Mouse (Mus musculus): ENCODE data around the gene Dnm3. TPM values are rescaled to one million over a fixed set of nuclear protein-coding genes. Genes with fewer than 3 reads are reported as not detected.

Dnm3 gene
- polyA plus RNA-seq, 1 experiment from 2014 or later, result 3.3 TPM

DNA sequence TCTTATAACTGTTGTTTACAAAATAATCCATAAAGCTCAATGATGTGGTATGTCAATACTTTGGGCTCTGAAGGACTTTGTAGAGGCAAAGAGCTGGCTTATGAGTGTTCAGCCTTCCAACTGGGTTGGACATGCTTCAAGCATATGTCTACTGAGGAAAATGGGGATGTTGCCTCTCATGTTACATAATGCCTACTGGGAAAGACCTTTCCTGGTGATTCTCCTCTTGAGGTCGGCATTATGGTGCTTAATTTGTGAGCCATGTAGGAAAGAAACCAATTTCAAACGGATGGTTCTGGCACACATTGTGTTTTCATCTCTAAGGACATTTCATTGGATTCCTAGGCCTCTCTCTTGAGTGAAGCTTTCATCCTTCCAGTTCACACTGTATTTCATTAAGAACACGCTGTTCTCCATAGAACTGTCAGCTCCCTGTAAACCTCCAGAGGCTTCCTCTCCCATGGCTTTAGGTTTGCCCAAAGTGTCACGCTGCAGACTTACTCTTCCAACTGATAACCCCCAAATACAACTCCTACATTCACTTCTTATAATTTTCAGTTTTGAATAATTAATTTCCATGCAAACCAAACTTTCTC, 370.7 kb downstream of the Dnm3 start:
- Histone ChIP-seq H3K9me3 (ENCODE audit: control insufficient read depth, low read length) (no peaks in the 10 kb centered on the region), H3K4me1 (replicated peaks; ENCODE audit: control insufficient read depth, insufficient read depth, low read length) (no peaks in the 10 kb centered on the region), H3K4me2 (no peak overlapping the region), H3K4me3 (ENCODE audit: low read depth, low read length) (no peak overlapping the region), H3K27ac (ENCODE audit: low read depth, low read length) (no peak overlapping the region), H3K36me3 (ENCODE audit: control insufficient read depth, insufficient read depth, low read length) (no peaks in the 10 kb centered on the region), H3K27me3 (replicated peaks; ENCODE audit: control insufficient read depth, insufficient read depth, low read length) (no peaks in the 10 kb centered on the region), H3K9ac (ENCODE audit: low read depth, low read length) (no peak overlapping the region)
- DNase-seq (ENCODE audit: low spot score), result no peak
- 83% methylated on average over 4 of the region's 4 CpGs for WGBS
- ATAC-seq (replicated peaks; ENCODE audit: low FRiP score), result no peak

- peaks cover 2% of the 10 kb centered on the region; the same call in 1 of the 2 replicates for H3K4me1 ChIP-seq (replicated peaks; ENCODE audit: control insufficient read depth, insufficient read depth, low read length)
- H3K4me3 ChIP-seq (ENCODE audit: low read depth, low read length), result no peak overlapping the region
- 90% methylated on average over 10 of the region's 10 CpGs for WGBS
- H3K9me3 ChIP-seq (ENCODE audit: control insufficient read depth, low read length), result no peaks in the 10 kb centered on the region
- DNase-seq (ENCODE audit: low spot score), result no peak
- no peak overlapping the region for H3K9ac ChIP-seq (ENCODE audit: low read depth, low read length)
- H3K4me2 ChIP-seq, result no peak overlapping the region
- no peak overlapping the region for H3K27ac ChIP-seq (ENCODE audit: low read depth, low read length)
- no peak for ATAC-seq (replicated peaks; ENCODE audit: low FRiP score)
- H3K36me3 ChIP-seq (ENCODE audit: control insufficient read depth, insufficient read depth, low read length), result no peaks in the 10 kb centered on the region
- H3K27me3 ChIP-seq (replicated peaks; ENCODE audit: control insufficient read depth, insufficient read depth, low read length), result no peaks in the 10 kb centered on the region
These were observed 376.6 kb downstream of the Dnm3 start for GRCm38 (mm10) chr1:162100961-162101830.

GRCm38 (mm10) chr1:162100033-162100820, 377.6 kb downstream of the Dnm3 start:
- H3K27me3 ChIP-seq (replicated peaks; ENCODE audit: control insufficient read depth, insufficient read depth, low read length), result no peaks in the 10 kb centered on the region
- WGBS, result 69% methylated on average over 7 of the region's 7 CpGs
- H3K9ac ChIP-seq (ENCODE audit: low read depth, low read length), result no peak overlapping the region
- peaks cover 2% of the 10 kb centered on the region; the same call in 1 of the 2 replicates for H3K4me1 ChIP-seq (replicated peaks; ENCODE audit: control insufficient read depth, insufficient read depth, low read length)
- H3K4me3 ChIP-seq (ENCODE audit: low read depth, low read length), result no peak overlapping the region
- H3K27ac ChIP-seq (ENCODE audit: low read depth, low read length), result no peak overlapping the region
- H3K9me3 ChIP-seq (ENCODE audit: control insufficient read depth, low read length), result no peaks in the 10 kb centered on the region
- H3K36me3 ChIP-seq (ENCODE audit: control insufficient read depth, insufficient read depth, low read length), result no peaks in the 10 kb centered on the region
- DNase-seq (ENCODE audit: low spot score) (no peak), ATAC-seq (replicated peaks; ENCODE audit: low FRiP score) (no peak)
- H3K4me2 ChIP-seq, result no peak overlapping the region

DNA sequence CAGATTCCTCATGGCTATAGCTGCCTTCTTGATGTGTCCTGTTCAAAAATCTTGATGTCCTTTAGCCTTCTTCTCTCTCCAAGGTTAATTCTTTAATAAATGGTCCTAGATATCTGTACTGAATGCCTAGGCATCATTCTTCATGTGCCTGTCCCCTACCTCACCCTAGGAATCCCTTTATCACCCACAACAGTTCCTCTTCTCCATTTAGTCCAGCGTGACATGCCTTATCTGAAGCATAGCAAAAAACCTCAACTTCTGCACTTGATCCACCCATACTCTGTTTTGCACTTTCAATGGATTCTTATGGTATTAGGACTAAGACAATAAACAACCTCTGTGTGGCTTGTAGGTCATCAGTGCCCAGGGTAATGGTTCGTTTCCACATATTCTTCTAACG, 378.6 kb downstream of the Dnm3 start:
- no peak overlapping the region for H3K9ac ChIP-seq (ENCODE audit: low read depth, low read length)
- peak; percentile 73 for ATAC-seq (replicated peaks; ENCODE audit: low FRiP score)

DNA sequence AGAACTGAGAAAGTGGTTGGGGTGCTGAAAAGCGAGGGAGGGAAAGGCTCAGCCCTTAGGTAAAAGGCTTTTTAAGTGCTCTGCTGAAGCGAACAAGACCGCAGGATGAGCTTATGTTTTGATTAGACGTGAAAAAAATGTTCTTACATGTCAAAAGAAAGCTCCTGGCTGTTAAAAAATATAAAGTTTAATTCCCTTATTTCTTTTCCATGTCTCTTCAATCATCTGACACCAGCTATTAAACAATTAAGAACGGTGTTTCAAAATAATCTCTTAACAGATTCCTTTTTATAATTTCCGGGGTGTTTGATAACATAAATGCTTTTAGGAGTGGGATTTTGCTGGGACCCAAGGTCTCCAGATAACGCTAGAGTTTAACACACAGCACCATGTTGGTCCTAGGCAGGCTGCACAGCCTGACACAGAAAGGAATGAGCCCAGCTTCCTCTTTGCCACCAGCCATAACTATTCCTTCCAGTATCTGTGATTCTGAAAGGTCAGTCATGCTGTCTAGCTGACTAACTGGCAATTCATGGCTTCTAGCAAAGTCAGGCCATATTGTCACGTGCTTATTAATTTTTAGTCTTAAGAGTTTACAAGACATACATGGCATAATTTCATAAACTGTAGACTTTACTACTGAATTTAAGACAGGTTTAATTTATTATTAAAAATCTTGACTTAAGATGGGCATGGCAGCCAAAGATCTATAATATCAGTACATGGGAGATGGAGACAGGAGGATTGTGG, 383.1 kb downstream of the Dnm3 start:
- H3K4me3 ChIP-seq (ENCODE audit: low read depth, low read length), result no peak overlapping the region
- peak overlapping the region; percentile 25; the same call in 1 of the 2 replicates for H3K27ac ChIP-seq (ENCODE audit: low read depth, low read length)
- WGBS, result 63% methylated on average over 8 of the region's 8 CpGs
- ATAC-seq (replicated peaks; ENCODE audit: low FRiP score) (no peak), DNase-seq (ENCODE audit: low spot score) (no peak)
- no peaks in the 10 kb centered on the region for H3K36me3 ChIP-seq (ENCODE audit: control insufficient read depth, insufficient read depth, low read length)
- no peaks in the 10 kb centered on the region for H3K9me3 ChIP-seq (ENCODE audit: control insufficient read depth, low read length)
- no peak overlapping the region for H3K4me2 ChIP-seq
- H3K27me3 ChIP-seq (replicated peaks; ENCODE audit: control insufficient read depth, insufficient read depth, low read length), result no peaks in the 10 kb centered on the region
- no peak overlapping the region for H3K9ac ChIP-seq (ENCODE audit: low read depth, low read length)
- H3K4me1 ChIP-seq (replicated peaks; ENCODE audit: control insufficient read depth, insufficient read depth, low read length), result no peaks in the 10 kb centered on the region; the same call in 1 of the 2 replicates

More for the DNA sequence above, 378.6 kb downstream of the Dnm3 start:
- 41% methylated on average over 3 of the region's 3 CpGs for WGBS
- no peak for DNase-seq (ENCODE audit: low spot score)
- no peaks in the 10 kb centered on the region for H3K36me3 ChIP-seq (ENCODE audit: control insufficient read depth, insufficient read depth, low read length)
- peaks cover 2% of the 10 kb centered on the region; the same call in 1 of the 2 replicates for H3K4me1 ChIP-seq (replicated peaks; ENCODE audit: control insufficient read depth, insufficient read depth, low read length)
- H3K4me3 ChIP-seq (ENCODE audit: low read depth, low read length), result no peak overlapping the region
- H3K27ac ChIP-seq (ENCODE audit: low read depth, low read length), result no peak overlapping the region
- no peak overlapping the region for H3K4me2 ChIP-seq
- no peaks in the 10 kb centered on the region for H3K27me3 ChIP-seq (replicated peaks; ENCODE audit: control insufficient read depth, insufficient read depth, low read length)
- H3K9me3 ChIP-seq (ENCODE audit: control insufficient read depth, low read length), result no peaks in the 10 kb centered on the region

DNA sequence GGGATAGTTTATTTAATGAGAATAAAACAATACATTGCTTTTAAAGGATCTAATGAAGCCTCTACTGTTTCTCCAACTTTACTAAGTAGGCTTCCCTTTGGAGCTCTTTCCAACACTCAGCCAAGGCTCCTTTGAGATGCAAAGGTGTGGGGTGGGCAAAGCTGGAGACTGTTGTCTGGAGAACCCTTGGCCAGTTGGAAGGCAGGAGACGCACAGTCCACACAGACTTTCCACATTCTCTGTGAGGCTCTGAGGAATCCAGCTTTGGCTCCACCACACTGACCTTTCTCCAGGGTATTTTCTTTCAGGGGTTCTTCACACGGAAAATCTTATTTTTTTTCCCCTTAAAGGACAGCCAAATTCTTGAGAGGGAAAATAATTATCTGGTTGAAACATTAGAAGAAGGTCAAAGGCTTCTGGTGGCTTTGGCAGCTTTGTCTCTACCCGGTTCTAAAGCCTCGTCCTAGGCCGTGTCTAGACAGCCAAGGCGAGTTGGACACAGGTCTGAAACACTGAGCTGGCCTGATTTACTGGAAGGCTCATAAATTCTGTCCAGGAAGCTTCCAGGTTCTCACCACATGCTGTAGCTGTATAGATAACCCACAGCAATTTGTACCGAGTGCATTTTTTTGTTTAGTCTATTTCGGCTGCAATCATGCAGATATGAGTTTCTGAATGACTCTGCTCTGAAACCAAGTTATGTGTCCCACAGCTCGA, 383.9 kb downstream of the Dnm3 start:
- WGBS, result 54% methylated on average over 9 of the region's 9 CpGs
- H3K4me3 ChIP-seq (ENCODE audit: low read depth, low read length), result no peak overlapping the region
- H3K9ac ChIP-seq (ENCODE audit: low read depth, low read length), result no peak overlapping the region
- peak overlapping the region; percentile 55; the same call in 1 of the 2 replicates for H3K27ac ChIP-seq (ENCODE audit: low read depth, low read length)
- no peak for DNase-seq (ENCODE audit: low spot score)
- ATAC-seq (replicated peaks; ENCODE audit: low FRiP score), result 0 out of 2 replicates have a peak, but pooled peaks have one; percentile 20
- H3K4me2 ChIP-seq, result no peak overlapping the region
- no peaks in the 10 kb centered on the region for H3K27me3 ChIP-seq (replicated peaks; ENCODE audit: control insufficient read depth, insufficient read depth, low read length)
- no peaks in the 10 kb centered on the region for H3K9me3 ChIP-seq (ENCODE audit: control insufficient read depth, low read length)
- H3K4me1 ChIP-seq (replicated peaks; ENCODE audit: control insufficient read depth, insufficient read depth, low read length), result no peaks in the 10 kb centered on the region; the same call in 1 of the 2 replicates
- no peaks in the 10 kb centered on the region for H3K36me3 ChIP-seq (ENCODE audit: control insufficient read depth, insufficient read depth, low read length)

- H3K9ac ChIP-seq (ENCODE audit: low read depth, low read length), result no peak overlapping the region
- no peak overlapping the region; the same call in 1 of the 2 replicates for H3K27ac ChIP-seq (ENCODE audit: low read depth, low read length)
- no peak overlapping the region for H3K4me2 ChIP-seq
- ATAC-seq (replicated peaks; ENCODE audit: low FRiP score) (no peak), DNase-seq (ENCODE audit: low spot score) (no peak)
- H3K36me3 ChIP-seq (ENCODE audit: control insufficient read depth, insufficient read depth, low read length), result no peaks in the 10 kb centered on the region
- H3K9me3 ChIP-seq (ENCODE audit: control insufficient read depth, low read length), result no peaks in the 10 kb centered on the region
- no peaks in the 10 kb centered on the region for H3K27me3 ChIP-seq (replicated peaks; ENCODE audit: control insufficient read depth, insufficient read depth, low read length)
- 85% methylated on average over 3 of the region's 3 CpGs for whole genome bisulfite sequencing
- H3K4me1 ChIP-seq (replicated peaks; ENCODE audit: control insufficient read depth, insufficient read depth, low read length), result no peaks in the 10 kb centered on the region
- no peak overlapping the region for H3K4me3 ChIP-seq (ENCODE audit: low read depth, low read length)
These were observed 384.8 kb downstream of the Dnm3 start for GRCm38 (mm10) chr1:162092899-162093659.

Measured in liver, embryonic 11.5 days (tissue).